Mouse (Mus musculus) left cerebral cortex, adult 11 months (tissue): ENCODE measurements around the gene Tmem170.

Experiments used
- DNase-seq: peaks from one replicate; pipeline ENCODE4 v3.0.0; 2022; ENCODE audit warnings: low spot score

The Tmem170 gene

GRCm38 (mm10) chr8:111813818-111814217, 62.7 kb downstream of the Tmem170 start:
- no peak for DNase-seq
